Mouse (Mus musculus): ENCODE data around the gene Cdkal1.

DNA sequence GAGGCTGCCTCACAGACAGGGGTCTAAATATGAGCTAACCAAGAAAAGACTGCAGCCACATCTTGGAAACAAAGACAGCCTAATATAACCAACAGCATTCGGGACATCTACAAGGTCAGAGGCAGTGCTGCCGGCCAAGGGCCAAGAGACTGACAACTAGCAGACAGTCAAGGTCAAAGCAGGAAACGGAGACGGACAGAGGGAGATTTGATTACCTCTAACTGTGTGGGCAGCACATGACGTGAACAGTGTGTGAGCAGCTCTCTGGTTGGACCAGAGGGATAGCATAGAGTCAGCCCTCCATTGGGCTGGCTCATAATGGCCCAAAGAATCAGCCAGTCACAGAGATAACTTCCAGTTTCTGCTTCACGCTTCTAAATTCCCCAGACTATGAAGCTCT is 655.8 kb downstream of the Cdkal1 start:
- TF ChIP-seq POLR2AphosphoS2 (IDR thresholded peaks at IDR 0.05; ENCODE audit: low read depth, low read length) (no peak), MYC (IDR thresholded peaks at IDR 0.05; ENCODE audit: low read depth, low read length) (no peak), JUN (IDR thresholded peaks at IDR 0.05; ENCODE audit: insufficient read depth, low read depth, low read length) (no peak), POLR2A (IDR thresholded peaks at IDR 0.05; ENCODE audit: low read depth, low read length) (no peak), CTCF (conservative IDR thresholded peaks at IDR 0.05 in 1 of 2, IDR thresholded peaks at IDR 0.05 in 1 of 2; ENCODE audit: low read depth in 2 of 2, low read length in 2 of 2) (no peak), RAD21 (IDR thresholded peaks at IDR 0.05; ENCODE audit: low read depth, low read length) (no peak), MAZ (IDR thresholded peaks at IDR 0.05; ENCODE audit: low read depth, low read length) (no peak), CHD2 (IDR thresholded peaks at IDR 0.05; ENCODE audit: low read length) (no peak), GABPA (IDR thresholded peaks at IDR 0.05; ENCODE audit: insufficient replicate concordance, low read depth, low read length) (no peak)
